Mouse (Mus musculus) bone marrow, adult 2 months (tissue): ENCODE measurements around the gene Sp2. TPM values are rescaled to one million over a fixed set of nuclear protein-coding genes. Genes with fewer than 3 reads are reported as not detected.

ENCODE experiments used
- H3K27ac ChIP-seq: fragments of 200-500 bp; 2 replicates; pipeline ENCODE4 v1.5.1; 2012; ENCODE audit warnings: low read depth, mild to moderate bottlenecking, control low read depth, inconsistent platforms, low read length; ENCODE audit not compliant: control insufficient read depth, poor library complexity, insufficient read depth
- H3K4me1 ChIP-seq: fragments of 200-500 bp; 2 replicates; pipeline ENCODE4 v1.6.1; 2011; ENCODE audit warnings: low read length; ENCODE audit not compliant: control insufficient read depth, insufficient read depth
- H3K4me3 ChIP-seq: fragments of 200-500 bp; replicated peaks from 2 replicates; pipeline ENCODE3; 2011; ENCODE audit warnings: mild to moderate bottlenecking, low read depth, low read length, control low read depth; ENCODE audit not compliant: control insufficient read depth
- CTCF ChIP-seq: fragments of 200-500 bp; IDR thresholded peaks from 2 replicates; pipeline ENCODE4 v1.5.1; 2011; ENCODE audit warnings: low read length, control low read depth; ENCODE audit not compliant: control insufficient read depth, insufficient read depth
- POLR2A ChIP-seq: fragments of 200-500 bp; IDR thresholded peaks from 2 replicates; pipeline ENCODE4 v1.6.1; 2011; ENCODE audit warnings: low read depth, mild to moderate bottlenecking, control low read depth, low read length, borderline replicate concordance; ENCODE audit not compliant: control insufficient read depth
- WGBS: fragments of 180-500 bp; shearing (Covaris S2); methylation state at CpG from one replicate; pipeline ENCODE4 v1.1.7; 2018; 5-methylcytosine and 5-hydroxymethylcytosine counted together
- polyA plus RNA-seq: library from polyadenylated mRNA; stranded (reverse); fragments of >200 nt; gene quantifications from 2 replicates; pipeline ENCODE4 v1.2.4, GENCODE M21; 2011; ENCODE audit warnings: low replicate concordance; ENCODE audit not compliant: missing spikeins, insufficient read depth, insufficient read length

Sp2 gene
- polyA plus RNA-seq, 1 experiment, result 16.9 TPM

DNA sequence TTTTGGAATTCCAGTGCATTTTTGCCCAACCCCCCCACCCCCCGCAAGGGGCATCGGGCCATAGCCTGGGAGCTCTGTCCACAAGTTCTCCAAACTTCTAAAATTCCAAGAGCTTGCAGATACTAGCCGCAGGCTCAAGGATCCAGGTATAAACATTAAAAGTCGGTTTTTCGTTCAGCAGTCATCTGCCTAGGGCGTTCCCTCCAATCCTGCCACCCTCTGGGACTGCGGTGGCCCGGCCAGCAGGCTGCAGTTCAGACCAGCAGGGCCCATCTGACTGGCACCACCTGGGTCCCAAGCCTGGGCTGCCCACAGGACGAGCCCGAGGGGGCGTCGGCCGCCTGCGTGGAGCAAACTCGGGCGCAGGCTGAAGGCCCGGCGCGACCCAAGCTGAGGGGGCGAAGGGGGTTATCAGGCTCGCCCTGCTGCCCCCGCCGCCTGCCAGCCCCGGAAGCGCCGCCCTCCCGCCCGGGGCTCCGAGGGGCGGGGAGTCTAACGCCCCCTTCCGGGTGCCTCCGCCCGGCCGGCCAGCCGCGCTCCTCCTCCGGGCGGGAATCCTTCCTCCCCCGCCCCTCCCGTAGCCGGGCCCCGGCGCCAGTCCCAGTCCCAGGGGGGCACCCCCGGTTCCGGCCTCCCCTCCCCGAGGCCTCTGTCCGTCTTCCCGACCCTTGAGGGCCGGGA, 5.7 kb downstream of the Sp2 start:
- Histone ChIP-seq H3K4me3 (peak overlapping the region; percentile 94), H3K4me1 (peaks cover 11% of the 10 kb centered on the region), H3K27ac (peak overlapping the region; percentile 98)
- 0 out of 2 replicates have a peak, but pooled peaks have one; percentile 49 for TF ChIP-seq POLR2A
- TF ChIP-seq CTCF, result no peak
- under 1% methylated on average over 48 of the region's 50 CpGs for WGBS

DNA sequence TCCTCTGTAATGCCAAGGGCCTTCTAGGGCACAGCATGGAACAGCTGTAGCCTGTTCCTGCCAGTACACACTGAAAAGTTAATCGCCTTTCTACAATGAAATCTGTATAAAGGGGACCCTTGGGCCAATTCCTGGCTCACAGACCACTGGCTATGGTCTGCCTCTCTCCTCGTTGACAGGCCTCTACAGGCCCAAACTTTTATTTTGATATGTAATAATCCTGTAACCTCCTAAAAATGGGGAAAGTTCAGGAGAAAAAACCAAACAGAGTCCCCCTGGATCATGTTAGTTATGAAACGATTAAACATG, 6.4 kb downstream of the Sp2 start:
- H3K4me3 ChIP-seq, result peak overlapping the region; percentile 18
- H3K27ac ChIP-seq, result peak overlapping the region; percentile 98
- H3K4me1 ChIP-seq, result peaks cover 13% of the 10 kb centered on the region
- 33% methylated on average over 3 of the region's 3 CpGs for WGBS
- TF ChIP-seq CTCF (no peak), POLR2A (no peak)

DNA sequence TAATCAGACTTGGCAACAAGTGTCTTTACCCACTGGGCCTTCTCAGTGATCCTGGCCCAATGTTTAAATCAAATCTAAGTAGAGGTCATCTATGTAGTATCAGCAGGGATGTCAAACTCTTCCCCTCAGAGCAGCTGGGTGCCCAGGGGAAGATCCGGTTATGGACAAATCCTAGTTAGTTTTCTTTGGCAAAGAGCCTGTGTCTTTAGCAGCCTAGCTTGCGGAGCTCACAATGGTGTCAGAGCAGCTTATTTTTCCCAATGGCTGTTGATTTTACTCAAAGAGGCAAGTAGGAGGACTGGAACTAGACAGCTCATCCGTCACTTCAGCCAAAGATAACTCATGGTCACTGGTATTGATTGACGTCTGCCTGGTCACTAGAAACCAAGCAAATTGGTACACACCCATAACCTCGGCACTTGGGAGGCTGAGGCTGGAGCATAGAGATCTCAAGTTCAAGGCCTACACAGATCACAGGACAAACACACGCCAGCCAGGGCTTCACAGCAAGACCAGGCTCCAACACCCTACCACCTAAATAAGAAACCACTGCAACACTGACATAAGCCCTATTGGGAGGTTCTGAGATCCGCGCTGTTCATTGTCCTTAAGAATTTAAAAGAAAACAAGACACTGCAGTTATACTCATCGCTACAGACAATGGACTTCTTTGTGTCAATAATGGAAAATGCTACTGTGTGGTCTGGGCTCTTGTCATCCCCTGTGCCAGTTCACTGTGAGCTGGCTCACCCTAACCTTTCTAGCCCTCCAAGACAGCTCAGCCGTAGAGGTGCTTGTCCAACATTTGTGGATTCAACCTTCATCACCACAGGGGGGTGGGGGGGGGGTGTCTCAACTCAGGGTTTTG, 7.0 kb downstream of the Sp2 start:
- WGBS, result 69% methylated on average over 10 of the region's 10 CpGs
- H3K4me1 ChIP-seq, result peaks cover 13% of the 10 kb centered on the region
- TF ChIP-seq POLR2A, result no peak
- TF ChIP-seq CTCF, result no peak
- peak overlapping the region; percentile 98 for H3K27ac ChIP-seq
- H3K4me3 ChIP-seq, result peak overlapping the region; percentile 18

DNA sequence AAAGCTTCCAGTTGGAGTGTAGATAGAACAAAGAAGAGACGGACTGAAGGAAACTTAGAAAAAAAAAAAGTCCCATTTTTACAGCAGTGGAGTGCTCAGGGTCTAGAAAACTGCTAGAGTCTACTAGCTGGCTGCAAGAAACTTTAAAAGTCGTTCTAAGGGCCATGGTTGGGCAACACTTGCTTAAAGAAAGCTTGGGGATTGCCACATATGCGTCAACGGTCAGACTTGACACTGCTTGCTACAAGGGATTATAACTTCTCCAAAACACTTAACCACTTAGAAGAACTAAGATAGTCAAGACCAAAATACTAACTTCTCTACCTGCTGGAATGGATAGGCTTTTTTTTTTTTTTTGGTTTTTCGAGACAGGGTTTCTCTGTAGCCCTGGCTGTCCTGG, 7.9 kb downstream of the Sp2 start:
- Histone ChIP-seq H3K27ac (peak overlapping the region; percentile 94), H3K4me1 (peaks cover 16% of the 10 kb centered on the region), H3K4me3 (no peak overlapping the region)
- TF ChIP-seq CTCF (no peak), POLR2A (no peak)
- WGBS, result 20% methylated on average over 5 of the region's 5 CpGs

DNA sequence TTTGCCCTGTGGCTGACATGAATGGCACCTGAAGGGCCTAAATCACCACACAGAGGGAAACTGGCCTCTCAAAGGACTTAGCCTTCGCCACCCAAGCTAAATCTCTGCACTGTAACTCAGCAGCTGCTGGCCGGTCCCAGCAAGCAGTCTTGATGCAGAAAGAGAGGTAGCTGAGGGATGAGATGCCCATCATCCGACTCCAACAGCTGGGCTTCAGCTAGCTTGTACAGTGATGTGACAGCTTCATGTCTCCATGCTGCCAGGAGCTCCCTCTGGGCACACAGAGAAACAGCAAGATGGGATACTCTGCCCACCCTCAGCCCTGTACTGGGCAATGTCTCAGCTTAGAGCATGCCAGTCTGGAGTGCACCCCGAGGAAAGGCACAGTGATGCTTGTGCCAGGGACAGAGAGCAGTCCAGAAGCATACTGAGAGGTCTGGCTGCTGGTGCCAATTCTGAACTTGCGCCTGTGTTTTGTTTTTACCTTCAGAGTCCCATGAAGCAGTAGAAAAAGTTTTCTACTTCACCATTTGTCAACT, 9.3 kb downstream of the Sp2 start:
- Histone ChIP-seq H3K27ac (peak overlapping the region; percentile 64), H3K4me1 (peaks cover 21% of the 10 kb centered on the region), H3K4me3 (no peak overlapping the region)
- 83% methylated on average over 5 of the region's 5 CpGs for WGBS
- TF ChIP-seq CTCF, result no peak
- no peak for TF ChIP-seq POLR2A

DNA sequence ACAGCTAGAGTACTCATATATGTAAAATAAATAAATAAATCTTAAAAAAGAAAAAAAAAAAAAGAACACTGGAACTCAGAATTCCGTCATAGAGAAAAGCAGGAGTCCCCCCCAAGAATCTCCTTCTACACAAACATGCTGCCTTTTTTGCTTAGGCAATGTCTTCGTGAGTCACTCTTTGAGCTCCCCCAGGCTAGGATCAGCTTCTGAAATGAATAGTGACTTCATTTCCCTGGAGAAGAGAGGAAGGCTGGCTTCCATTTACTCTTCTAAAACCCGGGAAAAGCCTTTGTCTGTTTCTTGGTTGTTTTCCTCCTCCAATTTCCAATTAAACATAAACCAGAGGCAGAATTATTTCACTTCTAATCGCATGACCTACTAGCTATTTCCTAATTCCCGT, 9.9 kb downstream of the Sp2 start:
- no peak for TF ChIP-seq POLR2A
- TF ChIP-seq CTCF, result no peak
- Histone ChIP-seq H3K4me1 (peaks cover 22% of the 10 kb centered on the region), H3K4me3 (no peak overlapping the region), H3K27ac (no peak overlapping the region)
- WGBS, result 76% methylated on average over 5 of the region's 5 CpGs

DNA sequence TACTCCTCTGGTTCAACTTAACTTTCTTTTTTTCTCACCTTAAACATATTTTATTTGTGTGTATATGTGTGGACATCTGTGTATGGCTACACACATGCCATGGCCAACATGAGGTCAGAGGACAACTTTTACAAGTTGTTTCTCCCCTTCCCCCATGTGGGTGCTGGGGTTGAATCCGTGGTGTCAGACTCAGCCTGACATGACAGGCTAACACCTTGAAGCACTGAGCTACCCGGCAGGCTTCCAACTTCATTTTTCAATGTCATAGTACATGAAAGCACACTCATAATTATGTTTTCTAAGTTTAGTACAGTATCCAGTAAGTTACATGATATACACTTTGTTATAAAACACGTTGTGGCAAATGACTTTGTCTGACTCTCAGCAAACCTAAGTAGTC, 12.4 kb downstream of the Sp2 start:
- H3K4me1 ChIP-seq, result peaks cover 18% of the 10 kb centered on the region
- H3K27ac ChIP-seq, result no peak overlapping the region
- WGBS, result 77% methylated on average over 3 of the region's 3 CpGs
- no peak for TF ChIP-seq POLR2A
- no peak for TF ChIP-seq CTCF
- H3K4me3 ChIP-seq, result no peak overlapping the region

DNA sequence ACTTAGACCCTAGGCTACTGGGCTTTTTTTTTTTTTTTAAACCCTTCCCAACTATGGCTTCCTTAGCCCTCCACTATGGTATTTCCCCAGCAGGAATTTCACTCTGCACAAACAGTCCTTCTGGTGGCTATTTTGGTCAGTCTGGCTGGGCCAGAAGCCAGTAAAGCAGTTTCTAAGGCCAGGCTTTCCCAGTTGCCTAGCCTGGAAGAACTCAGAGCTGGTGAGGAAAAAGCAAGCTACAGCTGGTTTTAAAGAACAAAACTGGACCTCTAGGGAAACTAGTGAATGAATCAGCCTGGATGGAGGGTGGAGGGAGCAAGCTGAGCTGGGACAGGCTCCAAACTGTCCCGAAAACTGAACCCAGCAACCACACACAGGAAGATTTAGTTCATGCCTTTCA, 13.0 kb downstream of the Sp2 start:
- Histone ChIP-seq H3K4me3 (no peak overlapping the region), H3K4me1 (peaks cover 18% of the 10 kb centered on the region), H3K27ac (peak overlapping the region; percentile 22; the same call in 1 of the 2 replicates)
- WGBS, result 63% methylated on average over 1 of the region's 1 CpGs
- TF ChIP-seq CTCF (no peak), POLR2A (no peak)
